Mouse (Mus musculus) layer of hippocampus, postnatal 25 days (tissue): ENCODE measurements around the gene Cypt1. TPM values are rescaled to one million over a fixed set of nuclear protein-coding genes. Genes with fewer than 3 reads are reported as not detected.

Experiments
- DNase-seq, 2 experiments: peaks; one replicate each; pipeline ENCODE4 v3.0.0; 2022; ENCODE audit warnings: mixed read lengths in 2 of 2, low spot score in 1 of 2; ENCODE audit errors: extremely low spot score in 1 of 2
- total RNA-seq, 2 experiments: library from RNA; stranded (reverse); gene quantifications; 2 replicates each; pipeline ENCODE4 v1.2.3; 2021

The Cypt1 gene
- not detected for total RNA-seq

- no peak for DNase-seq
Observed at GRCm38 (mm10) chrX:16522569-16522968, at the start of gene Cypt1. Gene Cypt1, plus strand, starts transcription at chrX:16522869.

- no peak for DNase-seq
Observed at GRCm38 (mm10) chrX:16546806-16547205, 24.1 kb downstream of the Cypt1 start.

GRCm38 (mm10) chrX:16557061-16557460 is 34.4 kb downstream of the Cypt1 start:
- no peak for DNase-seq

- DNase-seq = no peak
Observed at GRCm38 (mm10) chrX:16558501-16558900, 35.8 kb downstream of the Cypt1 start.

Other genes starting within 250 kb of the Cypt1 start
- 10 to 100 TPM; 17.3 to 17.4 TPM for gene Maoa, start 96.8 kb downstream of the Cypt1 start, total RNA-seq